Mouse (Mus musculus) embryonic facial prominence, embryonic 11.5 days (tissue): Measurements from ENCODE around the gene Gadl1. TPM values are rescaled to one million over a fixed set of nuclear protein-coding genes. Genes with fewer than 3 reads are reported as not detected.

Experiments
- ATAC-seq: fragments of 200-750 bp; cut with Nextera tagmentation; replicated peaks from 2 replicates; pipeline ENCODE4 v1.8.0; 2017; ENCODE audit warnings: low read depth; ENCODE audit not compliant: insufficient number of reproducible peaks, low FRiP score, low TSS enrichment
- DNase-seq: peaks from one replicate; pipeline ENCODE4 v3.0.0-alpha.2; 2015; ENCODE audit warnings: low spot score
- H3K27ac ChIP-seq: fragments of 300-500 bp; sonication (generic); replicated peaks from 2 replicates; pipeline ENCODE4 v1.5.1; 2014; ENCODE audit warnings: mild to moderate bottlenecking, low read depth, low read length, control low read depth
- H3K27me3 ChIP-seq: fragments of 300-500 bp; sonication (generic); 2 replicates; pipeline ENCODE4 v1.6.1; 2014; ENCODE audit warnings: mild to moderate bottlenecking, low read length, moderate library complexity, mixed read lengths; ENCODE audit not compliant: control insufficient read depth, insufficient read depth
- H3K36me3 ChIP-seq: fragments of 300-500 bp; sonication (generic); replicated peaks from 2 replicates; pipeline ENCODE4 v1.6.1; 2014; ENCODE audit warnings: low read depth, mild to moderate bottlenecking, low read length, moderate library complexity, mixed read lengths; ENCODE audit not compliant: control insufficient read depth, insufficient read depth
- H3K4me1 ChIP-seq: fragments of 300-500 bp; sonication (generic); 2 replicates; pipeline ENCODE4 v1.6.1; 2014; ENCODE audit warnings: low read length, mixed read lengths; ENCODE audit not compliant: control insufficient read depth, insufficient read depth
- H3K4me2 ChIP-seq: fragments of 300-500 bp; sonication (generic); 2 replicates; pipeline ENCODE4 v1.6.1; 2014; ENCODE audit warnings: low read depth, mild to moderate bottlenecking, control low read depth, low read length, moderate library complexity
- H3K4me3 ChIP-seq: fragments of 300-500 bp; sonication (generic); 2 replicates; pipeline ENCODE4 v1.5.1; 2014; ENCODE audit warnings: low read depth, low read length, control low read depth
- H3K9ac ChIP-seq: fragments of 300-500 bp; sonication (generic); replicated peaks from 2 replicates; pipeline ENCODE4 v1.6.1; 2014; ENCODE audit warnings: mild to moderate bottlenecking, control low read depth, low read length
- H3K9me3 ChIP-seq: fragments of 300-500 bp; sonication (generic); replicated peaks from 2 replicates; pipeline ENCODE4 v1.6.1; 2016; ENCODE audit warnings: mild to moderate bottlenecking, low read length, inconsistent platforms, mixed read lengths; ENCODE audit not compliant: control insufficient read depth
- WGBS: fragments of 180-500 bp; shearing (Covaris S2); extraction: QIAGEN DNeasy Blood & Tissue Kit; methylation state at CpG from one replicate; pipeline ENCODE4 v1.1.7; 2014; 5-methylcytosine and 5-hydroxymethylcytosine counted together
- polyA plus RNA-seq: library from polyadenylated mRNA; unstranded; fragments of >200 nt; fragmentation: Nextera tagmentation; extraction: Ambion mirVana; gene quantifications from 2 replicates; pipeline ENCODE4 v1.2.1, GENCODE M21; 2014

Gene Gadl1
- polyA plus RNA-seq, 1 experiment from 2014 or later = 0.74 TPM

GRCm38 (mm10) chr9:115919736-115920135 lies 10.5 kb downstream of the Gadl1 start:
- ATAC-seq = no peak
- H3K4me1 ChIP-seq = no peaks in the 10 kb centered on the region
- no peak overlapping the region for H3K4me3 ChIP-seq
- WGBS = 88% methylated on average over 3 of the region's 3 CpGs
- no peak overlapping the region for H3K27ac ChIP-seq
- no peak overlapping the region for H3K4me2 ChIP-seq
- H3K9ac ChIP-seq = no peak overlapping the region
- H3K9me3 ChIP-seq = no peaks in the 10 kb centered on the region
- no peaks in the 10 kb centered on the region for H3K36me3 ChIP-seq
- no peak for DNase-seq
- H3K27me3 ChIP-seq = no peaks in the 10 kb centered on the region

GRCm38 (mm10) chr9:115922662-115923061 lies 13.4 kb downstream of the Gadl1 start:
- WGBS = 90% methylated on average over 10 of the region's 10 CpGs
- Histone ChIP-seq H3K4me1 (no peaks in the 10 kb centered on the region), H3K9ac (no peak overlapping the region), H3K27ac (no peak overlapping the region), H3K4me3 (no peak overlapping the region), H3K36me3 (no peaks in the 10 kb centered on the region), H3K9me3 (no peaks in the 10 kb centered on the region), H3K4me2 (no peak overlapping the region), H3K27me3 (no peaks in the 10 kb centered on the region)
- DNase-seq = no peak
- no peak for ATAC-seq

- no peak overlapping the region for H3K4me2 ChIP-seq
- 97% methylated on average over 1 of the region's 1 CpGs for WGBS
- no peak for ATAC-seq
- no peak for DNase-seq
- no peaks in the 10 kb centered on the region for H3K27me3 ChIP-seq
- H3K36me3 ChIP-seq = no peaks in the 10 kb centered on the region
- no peaks in the 10 kb centered on the region for H3K9me3 ChIP-seq
- H3K4me1 ChIP-seq = no peaks in the 10 kb centered on the region
- no peak overlapping the region for H3K9ac ChIP-seq
- no peak overlapping the region for H3K27ac ChIP-seq
- no peak overlapping the region for H3K4me3 ChIP-seq
Observed at GRCm38 (mm10) chr9:115924094-115924493, 14.8 kb downstream of the Gadl1 start.

GRCm38 (mm10) chr9:115931803-115932202 lies 22.5 kb downstream of the Gadl1 start:
- H3K4me3 ChIP-seq = no peak overlapping the region
- DNase-seq (no peak), ATAC-seq (no peak)
- WGBS = 84% methylated on average over 2 of the region's 2 CpGs
- H3K36me3 ChIP-seq = no peaks in the 10 kb centered on the region
- no peaks in the 10 kb centered on the region for H3K4me1 ChIP-seq
- H3K9ac ChIP-seq = no peak overlapping the region
- no peak overlapping the region for H3K4me2 ChIP-seq
- no peaks in the 10 kb centered on the region for H3K9me3 ChIP-seq
- no peaks in the 10 kb centered on the region for H3K27me3 ChIP-seq
- no peak overlapping the region for H3K27ac ChIP-seq

- Histone ChIP-seq H3K9ac (no peak overlapping the region), H3K4me1 (no peaks in the 10 kb centered on the region), H3K4me2 (no peak overlapping the region), H3K4me3 (no peak overlapping the region), H3K9me3 (no peaks in the 10 kb centered on the region), H3K27ac (no peak overlapping the region), H3K27me3 (no peaks in the 10 kb centered on the region), H3K36me3 (no peaks in the 10 kb centered on the region)
- 95% methylated on average over 4 of the region's 4 CpGs for WGBS
- DNase-seq (no peak), ATAC-seq (no peak)
Observed at GRCm38 (mm10) chr9:115932741-115933140, 23.5 kb downstream of the Gadl1 start.

GRCm38 (mm10) chr9:115933243-115933964 lies 24.1 kb downstream of the Gadl1 start:
- Histone ChIP-seq H3K9me3 (no peaks in the 10 kb centered on the region), H3K4me2 (no peak overlapping the region), H3K9ac (no peak overlapping the region), H3K27me3 (no peaks in the 10 kb centered on the region), H3K4me1 (no peaks in the 10 kb centered on the region), H3K4me3 (no peak overlapping the region), H3K36me3 (no peaks in the 10 kb centered on the region), H3K27ac (no peak overlapping the region)
- peak; percentile 11 for DNase-seq
- 64% methylated on average over 7 of the region's 7 CpGs for WGBS
- no peak for ATAC-seq

- H3K4me2 ChIP-seq = no peak overlapping the region
- H3K9me3 ChIP-seq = no peaks in the 10 kb centered on the region
- no peaks in the 10 kb centered on the region for H3K27me3 ChIP-seq
- H3K27ac ChIP-seq = no peak overlapping the region
- no peak overlapping the region for H3K4me3 ChIP-seq
- no peak for ATAC-seq
- no peak overlapping the region for H3K9ac ChIP-seq
- H3K36me3 ChIP-seq = no peaks in the 10 kb centered on the region
- DNase-seq = no peak
- 92% methylated on average over 11 of the region's 11 CpGs for WGBS
- H3K4me1 ChIP-seq = no peaks in the 10 kb centered on the region
Observed at GRCm38 (mm10) chr9:115934288-115934687, 25.0 kb downstream of the Gadl1 start.

GRCm38 (mm10) chr9:115936350-115936749 lies 27.1 kb downstream of the Gadl1 start:
- H3K4me1 ChIP-seq = no peaks in the 10 kb centered on the region
- no peaks in the 10 kb centered on the region for H3K27me3 ChIP-seq
- no peak for ATAC-seq
- no peak overlapping the region for H3K4me3 ChIP-seq
- DNase-seq = no peak
- H3K4me2 ChIP-seq = no peak overlapping the region
- H3K9me3 ChIP-seq = no peaks in the 10 kb centered on the region
- 80% methylated on average over 2 of the region's 2 CpGs for WGBS
- H3K36me3 ChIP-seq = no peaks in the 10 kb centered on the region
- no peak overlapping the region for H3K9ac ChIP-seq
- H3K27ac ChIP-seq = no peak overlapping the region
